Mouse (Mus musculus): ENCODE data around the gene Hba-x.

GRCm38 (mm10) chr11:32309446-32309845 is 33.2 kb downstream of the Hba-x start:
- TF ChIP-seq CTCF (IDR thresholded peaks at IDR 0.05; ENCODE audit: borderline replicate concordance, control insufficient read depth, extremely low read depth, insufficient read depth, low read length, poor library complexity) (no peak), POLR2A (IDR thresholded peaks at IDR 0.05; ENCODE audit: control insufficient read depth, extremely low read depth, insufficient read depth, low read length, poor library complexity) (no peak)
